Mouse (Mus musculus): ENCODE results near the gene Ruvbl2.

The Ruvbl2 gene

GRCm38 (mm10) chr7:45460860-45461314 lies 23.0 kb upstream of the Ruvbl2 start:
- DNase-seq, result peak; percentile 72 to 83

DNA sequence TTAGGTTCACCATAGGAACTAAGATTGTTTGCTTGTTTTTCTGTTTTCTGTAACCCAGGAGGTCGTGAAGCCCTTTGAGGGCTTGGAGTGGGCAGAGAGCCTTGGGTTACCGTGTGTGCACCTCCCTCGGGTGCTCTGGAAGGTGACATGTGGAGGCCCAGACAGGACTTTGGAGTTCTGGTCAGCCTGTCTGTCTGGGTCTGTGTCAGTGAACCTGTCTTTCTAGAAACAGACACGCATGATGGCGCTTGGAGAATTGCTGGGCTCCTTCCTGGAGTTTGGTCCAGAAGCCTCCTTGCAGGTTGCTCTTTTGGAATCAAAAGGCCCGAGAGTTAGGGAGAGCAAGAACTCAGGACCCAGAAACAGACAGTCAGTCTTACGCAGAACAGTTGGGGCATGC lies 22.5 kb upstream of the Ruvbl2 start:
- peak; percentile 78 to 81 for DNase-seq

GRCm38 (mm10) chr7:45459564-45460140 lies 21.8 kb upstream of the Ruvbl2 start, which contains the start of gene Ftl1:
Gene Ftl1 (minus strand): TSS chr7:45459884.
- peak; percentile 96 to 99 for DNase-seq

- DNase-seq, result peak; percentile 77 to 89
Observed at GRCm38 (mm10) chr7:45458748-45459563, 21.1 kb upstream of the Ruvbl2 start.

GRCm38 (mm10) chr7:45457204-45458060 lies 19.5 kb upstream of the Ruvbl2 start:
- DNase-seq, result peak; percentile 73 to 87

- peak in 1 of 2 experiments; percentile 29 for DNase-seq
Observed at GRCm38 (mm10) chr7:45456721-45457203, 18.9 kb upstream of the Ruvbl2 start.

- DNase-seq, result peak in 1 of 2 experiments; percentile 51
Observed at GRCm38 (mm10) chr7:45455932-45456696, 18.2 kb upstream of the Ruvbl2 start.

GRCm38 (mm10) chr7:45454971-45455370 lies 17.1 kb upstream of the Ruvbl2 start:
- DNase-seq, result no peak

GRCm38 (mm10) chr7:45451344-45451982 lies 13.6 kb upstream of the Ruvbl2 start:
- peak; percentile 85 to 93 for DNase-seq

DNA sequence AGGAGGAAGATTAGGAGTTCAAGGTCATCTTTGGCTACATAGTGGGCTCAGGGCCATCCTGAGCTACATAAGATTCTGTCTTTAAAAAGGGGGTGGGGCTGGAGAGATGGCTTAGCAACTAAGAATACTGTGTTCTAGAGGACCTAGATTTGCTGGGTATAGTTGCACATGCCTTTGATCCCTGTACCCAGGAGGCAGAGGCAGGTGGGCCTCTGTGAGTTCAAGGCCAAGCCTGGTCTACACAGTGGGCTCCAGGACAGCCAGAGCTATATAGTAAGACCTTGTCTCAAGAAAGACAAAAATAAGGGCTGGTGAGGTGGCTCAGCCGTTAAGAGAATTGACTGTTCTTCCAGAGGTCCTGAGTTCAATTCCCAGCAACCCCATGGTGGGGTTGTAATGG lies 12.1 kb upstream of the Ruvbl2 start:
- DNase-seq, result no peak

- DNase-seq, result peak in 1 of 2 experiments; percentile 60
Observed at GRCm38 (mm10) chr7:45447325-45447990, 9.6 kb upstream of the Ruvbl2 start.

DNA sequence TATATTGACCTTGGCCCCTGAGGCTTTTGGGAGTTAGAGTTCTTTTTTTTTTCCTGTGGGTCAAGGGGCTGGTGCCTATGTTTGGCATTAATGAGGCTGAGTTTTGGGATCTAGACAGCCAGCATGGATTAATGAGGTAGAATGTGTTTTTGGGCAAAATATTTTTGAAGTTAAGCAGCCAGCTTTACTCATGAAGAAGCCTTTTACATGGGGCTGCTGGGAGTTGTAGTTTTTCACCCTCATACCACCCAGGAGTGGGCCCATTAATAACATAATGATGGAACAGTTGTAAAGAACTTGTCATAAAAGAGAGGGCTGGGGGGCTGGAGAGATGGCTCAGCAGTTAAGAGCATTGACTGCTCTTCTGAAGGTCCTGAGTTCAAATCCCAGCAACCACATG lies 8.7 kb upstream of the Ruvbl2 start:
- no peak for DNase-seq

DNA sequence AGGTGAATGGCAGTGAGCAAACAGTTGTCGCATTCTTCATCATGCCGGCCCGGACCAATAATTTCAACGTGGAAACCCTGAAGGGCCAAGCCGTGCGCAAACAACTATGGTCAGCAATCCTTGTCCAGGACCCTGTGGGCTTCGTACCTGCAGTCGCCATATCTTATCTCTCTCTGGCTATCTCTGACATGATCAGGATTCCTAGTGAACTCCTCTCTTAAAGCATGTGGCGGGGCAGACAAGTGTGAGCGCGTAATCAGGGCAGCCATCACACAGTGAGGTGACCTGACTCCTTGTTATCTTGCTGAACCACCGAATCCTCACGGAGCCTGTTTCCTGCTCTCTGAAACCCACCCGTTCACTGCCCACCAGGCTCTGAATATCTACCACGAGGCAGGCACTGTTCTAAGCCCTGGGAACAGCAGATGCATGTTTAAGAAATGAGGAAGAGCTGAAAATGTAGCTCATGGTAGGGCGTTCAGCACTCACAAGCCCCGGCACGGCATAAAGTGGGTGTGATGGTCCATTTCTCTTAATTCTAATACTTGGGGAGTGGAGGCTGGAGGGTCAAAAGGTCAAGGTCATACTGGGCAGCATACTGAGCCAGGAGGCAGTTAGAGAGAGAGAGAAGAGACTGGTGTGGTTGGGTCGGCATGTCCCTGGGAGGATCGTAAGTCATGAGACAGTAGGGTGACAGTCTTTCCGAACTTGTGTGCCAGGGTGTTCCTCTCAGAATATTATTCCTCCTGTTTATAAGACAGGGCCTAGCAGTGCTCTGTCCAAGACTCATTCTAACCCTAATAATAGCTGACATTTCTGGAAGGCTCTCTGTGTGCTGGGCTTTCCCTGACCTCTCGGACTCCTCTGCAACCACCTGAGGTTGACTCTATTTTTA lies 5.9 kb upstream of the Ruvbl2 start:
- DNase-seq, result no peak

DNA sequence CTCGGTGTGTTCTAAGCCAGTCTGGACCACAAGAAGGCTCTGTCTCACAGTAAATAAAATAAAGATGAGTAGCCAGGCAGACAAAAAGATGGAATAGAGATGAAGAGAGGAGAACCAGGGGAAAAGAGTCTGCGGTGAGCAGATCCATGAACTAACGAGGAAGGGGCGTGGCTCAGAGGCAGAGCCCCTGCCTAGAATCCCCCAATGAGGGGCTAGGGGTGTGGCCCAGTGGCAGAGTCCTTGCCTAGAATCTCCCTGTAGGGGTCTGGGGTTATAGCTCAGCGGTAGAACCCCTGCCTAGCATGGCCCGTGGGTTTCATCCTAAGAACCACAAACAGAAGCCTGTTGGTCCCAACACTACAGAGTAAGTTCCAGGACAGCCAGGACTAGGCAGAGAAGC lies 850 bp downstream of the Ruvbl2 start:
- DNase-seq, result no peak

GRCm38 (mm10) chr7:45436444-45436843 lies 1.5 kb downstream of the Ruvbl2 start:
- DNase-seq, result no peak

DNA sequence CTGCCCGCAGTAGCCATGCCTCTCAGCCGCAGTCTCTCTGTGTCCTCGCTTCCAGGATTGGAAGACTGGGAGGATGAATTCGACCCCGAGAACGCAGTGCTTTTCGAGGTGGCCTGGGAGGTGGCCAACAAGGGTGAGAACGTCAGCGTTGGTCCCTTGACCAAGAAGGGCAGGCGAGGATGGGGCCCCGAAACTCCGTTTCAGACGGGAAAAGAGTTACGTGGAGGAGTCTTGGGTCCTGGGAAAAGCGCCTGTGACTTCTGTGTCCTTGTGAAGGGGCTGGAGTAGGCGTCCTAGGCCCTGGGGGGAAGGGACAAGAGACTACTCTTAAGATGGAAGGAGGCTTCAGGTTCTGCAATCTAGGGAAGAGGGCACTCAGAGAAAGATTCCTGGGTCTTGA lies 2.9 kb downstream of the Ruvbl2 start:
- DNase-seq, result peak; percentile 49

DNA sequence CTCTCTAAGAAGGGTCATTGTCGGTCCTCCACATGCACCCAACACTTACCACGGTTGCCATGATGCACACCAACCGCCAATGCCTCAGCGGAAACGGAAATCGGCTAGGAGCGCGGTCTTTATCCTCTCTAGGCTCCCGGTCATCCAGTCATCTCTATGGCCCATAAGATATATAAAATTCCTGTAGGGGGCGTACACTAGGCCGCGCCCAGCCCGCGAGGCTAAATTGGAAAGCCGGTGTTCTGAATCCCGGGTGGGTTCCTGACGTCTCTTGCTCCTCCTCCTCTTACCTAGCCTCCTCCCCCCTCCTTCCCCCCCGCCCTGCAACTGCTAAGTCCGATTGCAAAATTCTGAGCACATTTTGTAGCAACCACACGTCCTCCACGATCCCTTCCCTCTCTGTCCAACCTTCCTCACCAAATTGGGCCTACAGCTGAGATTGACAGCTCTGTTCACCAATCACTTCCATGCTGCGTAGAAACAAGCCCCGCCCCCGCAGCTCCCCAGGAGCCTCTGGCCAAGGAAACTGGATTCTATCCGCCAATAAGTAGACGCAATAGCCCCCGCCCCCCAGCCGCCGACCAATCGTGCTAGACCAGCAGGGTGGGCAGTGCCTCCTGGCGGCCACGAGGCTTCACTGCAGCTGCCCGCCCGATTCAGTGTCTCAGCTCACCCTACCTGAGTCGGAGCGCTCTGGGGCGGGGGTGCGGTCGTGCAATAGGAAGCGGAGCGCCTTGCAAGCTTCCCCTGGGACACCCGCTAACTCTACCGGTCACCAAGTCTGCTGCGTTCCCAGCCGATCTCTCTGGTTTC lies 3.5 kb downstream of the Ruvbl2 start, which contains the start of gene Gys1:
TSS of gene Gys1 (plus strand) at position 642 of the 813 bp plus-strand sequence.
- peak; percentile 100 for DNase-seq

DNA sequence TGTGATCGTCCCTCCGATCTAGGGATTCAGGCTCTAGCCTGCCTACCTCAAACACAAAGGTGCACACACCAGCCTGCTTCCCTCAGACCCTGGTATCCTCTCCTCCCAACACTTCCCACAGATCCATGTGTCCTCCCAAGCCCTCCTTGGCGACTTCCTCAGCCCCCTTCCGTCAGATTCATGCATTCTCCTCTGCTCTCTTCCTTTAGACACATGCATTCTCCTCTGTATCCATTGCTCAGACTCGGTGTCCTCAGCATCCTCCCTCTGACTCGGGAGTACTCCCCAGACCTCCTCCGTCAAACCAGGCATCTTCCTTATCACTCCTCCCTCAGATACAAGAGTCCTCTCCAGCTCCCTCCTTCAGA lies 4.1 kb downstream of the Ruvbl2 start:
- no peak for DNase-seq

GRCm38 (mm10) chr7:45426556-45426955 lies 11.3 kb downstream of the Ruvbl2 start:
- no peak for DNase-seq

Measured in kidney, postnatal 36 days (tissue).